Mouse (Mus musculus) heart, adult 18-20 months (tissue): ENCODE results near the gene Ndufb10. TPM values are rescaled to one million over a fixed set of nuclear protein-coding genes. Genes with fewer than 3 reads are reported as not detected.

Experiments used
- total RNA-seq, 2 experiments: library from RNA; stranded (reverse); gene quantifications; 2 replicates each; pipeline ENCODE4 v1.2.3; 2021

Gene Ndufb10
- total RNA-seq, 2 experiments from 2014 or later: 976 to 1,178 TPM

Other genes with a start within 250 kb of the Ndufb10 start
- 10 to 100 TPM in 1 of 2 experiments, 1 to 10 TPM in 1; 8.1 to 10.3 TPM for gene Mlst8, start 245.4 kb downstream of the Ndufb10 start, total RNA-seq
- under 1 TPM; 0.15 to 0.20 TPM for gene Caskin1, start 235.9 kb downstream of the Ndufb10 start, total RNA-seq
- gene Traf7, start 196.5 kb downstream of the Ndufb10 start, total RNA-seq: 10 to 100 TPM; 35.8 to 38.5 TPM
- gene Rab26, start 190.3 kb downstream of the Ndufb10 start, total RNA-seq: not detected
- 10 to 100 TPM; 34.1 to 34.5 TPM for gene Pkd1, start 174.6 kb downstream of the Ndufb10 start, total RNA-seq
- 100 to 1,000 TPM; 104 to 108 TPM for gene Tsc2, start 91.8 kb downstream of the Ndufb10 start, total RNA-seq
- 1 to 10 TPM; 2.6 to 3.1 TPM for gene Nthl1, start 91.8 kb downstream of the Ndufb10 start, total RNA-seq
- 100 to 1,000 TPM in 1 of 2 experiments, 10 to 100 TPM in 1; 88.2 to 103 TPM for gene Slc9a3r2, start 74.2 kb downstream of the Ndufb10 start, total RNA-seq
- gene Npw, start 66.0 kb downstream of the Ndufb10 start, total RNA-seq: not detected
- 10 to 100 TPM; 16.4 to 17.2 TPM for gene Zfp598, start 54.8 kb downstream of the Ndufb10 start, total RNA-seq
- under 1 TPM in 1 of 2 experiments, not detected in 1; 0.17 TPM for gene Syngr3, start 34.5 kb downstream of the Ndufb10 start, total RNA-seq
- gene Gfer, start 28.3 kb downstream of the Ndufb10 start, total RNA-seq: 10 to 100 TPM; 24.0 to 24.3 TPM
- under 1 TPM; 0.77 to 0.99 TPM for gene Noxo1, start 28.2 kb downstream of the Ndufb10 start, total RNA-seq
- 10 to 100 TPM; 18.0 to 20.1 TPM for gene Tbl3, start 16.8 kb downstream of the Ndufb10 start, total RNA-seq
- not detected for gene Rnf151, start 6.4 kb downstream of the Ndufb10 start, total RNA-seq
- 100 to 1,000 TPM; 701 to 738 TPM for gene Rps2, start 6.4 kb downstream of the Ndufb10 start, total RNA-seq
- 100 to 1,000 TPM; 390 to 433 TPM for gene Rpl3l, start 3.3 kb upstream of the Ndufb10 start, total RNA-seq
- gene Msrb1, start 12.2 kb upstream of the Ndufb10 start, total RNA-seq: 100 to 1,000 TPM; 181 to 183 TPM
- gene Hs3st6, start 28.5 kb upstream of the Ndufb10 start, total RNA-seq: under 1 TPM in 1 of 2 experiments, not detected in 1; 0.33 TPM
- under 1 TPM in 1 of 2 experiments, not detected in 1; 0.15 TPM for gene Meiob, start 79.8 kb upstream of the Ndufb10 start, total RNA-seq
- 10 to 100 TPM; 86.0 to 91.0 TPM for gene Hagh, start 115.7 kb upstream of the Ndufb10 start, total RNA-seq
- gene Fahd1, start 125.9 kb upstream of the Ndufb10 start, total RNA-seq: 10 to 100 TPM; 92.1 to 96.6 TPM
- gene Igfals, start 141.5 kb upstream of the Ndufb10 start, total RNA-seq: 10 to 100 TPM; 12.0 to 12.4 TPM
- gene Nubp2, start 161.9 kb upstream of the Ndufb10 start, total RNA-seq: 10 to 100 TPM; 20.0 to 21.3 TPM
- gene Spsb3, start 162.2 kb upstream of the Ndufb10 start, total RNA-seq: 10 to 100 TPM; 28.1 to 34.0 TPM
- 10 to 100 TPM; 18.4 to 22.3 TPM for gene Eme2, start 170.6 kb upstream of the Ndufb10 start, total RNA-seq
- 100 to 1,000 TPM in 1 of 2 experiments, 10 to 100 TPM in 1; 99.9 to 125 TPM for gene Mrps34, start 170.6 kb upstream of the Ndufb10 start, total RNA-seq
- gene Nme3, start 172.0 kb upstream of the Ndufb10 start, total RNA-seq: 10 to 100 TPM; 33.8 to 36.0 TPM
- 10 to 100 TPM; 55.9 to 64.8 TPM for gene Mapk8ip3, start 212.5 kb upstream of the Ndufb10 start, total RNA-seq
- 10 to 100 TPM in 1 of 2 experiments, 1 to 10 TPM in 1; 8.9 to 11.2 TPM for gene Jpt2, start 236.2 kb upstream of the Ndufb10 start, total RNA-seq